9 mouse cellular contexts compared by ENCODE assay signal in genomic region chr1:133251625-133252034, GRCm38 (mm10). TPM values are rescaled to one million over a fixed set of nuclear protein-coding genes. Genes with fewer than 3 reads are reported as not detected.
DNase-seq lines count a peak whose midpoint lies in the region; ATAC-seq and TF ChIP-seq lines count a peak whose summit lies in the region.
"Had no signal": no experiment of that assay in that cellular context is flagged by ENCODE, and none has a peak within 500 bp of the region (broad histone marks: within the 10 kb centered on the region; RNA-seq: fewer than 3 reads in every experiment).

No protein-coding gene starts in this region.

- intact Hi-C loops in gastrocnemius, adult 2 months (cut with DNase I) = no loop called here

- no peaks in the 10 kb centered on the region; the same call in 1 of the 2 replicates for H3K36me3 ChIP-seq in heart, embryonic 10.5 days
- peaks cover 1% of the 10 kb centered on the region; the same call in 1 of the 2 replicates for H3K36me3 ChIP-seq in kidney, adult 2 months (ENCODE audit: control insufficient read depth, insufficient read depth, low read length)
- no peaks in the 10 kb centered on the region for H3K36me3 ChIP-seq in lung, embryonic 16.5 days (ENCODE audit: control insufficient read depth, insufficient read depth, low read length)

- no peak overlapping the region for H3K4me2 ChIP-seq in lung, embryonic 16.5 days (ENCODE audit: low read depth, low read length)

- H3K27ac ChIP-seq in gastrocnemius, adult 2 months = peak overlapping the region; percentile 78
- H3K27ac ChIP-seq in heart, embryonic 10.5 days = peak overlapping the region; percentile 77
- peak overlapping the region; percentile 84 for H3K27ac ChIP-seq in kidney, adult 2 months (ENCODE audit: insufficient read depth, low read depth, low read length)
- H3K27ac ChIP-seq in lung, embryonic 16.5 days (ENCODE audit: low read length) = peak overlapping the region; percentile 96

- TF ChIP-seq CTCF in gastrocnemius, adult 2 months (IDR thresholded peaks at IDR 0.05) = no peak
- TF ChIP-seq CTCF in kidney, adult 2 months (conservative IDR thresholded peaks at IDR 0.05; ENCODE audit: insufficient read depth, insufficient read length, low read depth, low read length) = no peak

- peak; percentile 58 for DNase-seq in gastrocnemius, adult 2 months
- no peak for DNase-seq in gastrocnemius, adult 8-10 months (ENCODE audit: low spot score in 2 of 2)
- no peak for DNase-seq in heart, embryonic 10.5 days (ENCODE audit: low spot score)
- peak; percentile 96 for DNase-seq in kidney, adult 2 months
- no peak for DNase-seq in embryo, embryonic 11 days
- no peak for DNase-seq in spleen, postnatal 4 days (ENCODE audit: low spot score in 2 of 2)
- no peak for DNase-seq in left cerebral cortex, adult 9 months (ENCODE audit: low spot score in 2 of 2)

- ATAC-seq in lung, embryonic 16.5 days (ENCODE audit: low read depth) = peak; percentile 81

- no peak overlapping the region for H3K9ac ChIP-seq in lung, embryonic 16.5 days (ENCODE audit: low read length)

- no peaks in the 10 kb centered on the region for H3K27me3 ChIP-seq in heart, embryonic 10.5 days (ENCODE audit: insufficient read depth, poor library complexity, severe bottlenecking)
- H3K27me3 ChIP-seq in kidney, adult 2 months (replicated peaks; ENCODE audit: control insufficient read depth, insufficient read depth, low read length) = no peaks in the 10 kb centered on the region
- H3K27me3 ChIP-seq in lung, embryonic 16.5 days (ENCODE audit: control insufficient read depth, insufficient read depth, low read depth, low read length) = no peaks in the 10 kb centered on the region

- no peak for TF ChIP-seq POLR2A in kidney, adult 2 months (IDR thresholded peaks at IDR 0.05; ENCODE audit: low read depth, low read length)

- H3K4me1 ChIP-seq in heart, embryonic 10.5 days = peaks cover 83% of the 10 kb centered on the region
- peaks cover 57% of the 10 kb centered on the region for H3K4me1 ChIP-seq in kidney, adult 2 months (ENCODE audit: control insufficient read depth, insufficient read depth, low read length)
- peaks cover 43% of the 10 kb centered on the region for H3K4me1 ChIP-seq in lung, embryonic 16.5 days (replicated peaks; ENCODE audit: control insufficient read depth, insufficient read depth, low read length)

- 0 out of 2 replicates have a peak overlapping the region, but pooled peaks have one; percentile 4 for H3K4me3 ChIP-seq in gastrocnemius, adult 2 months
- H3K4me3 ChIP-seq in heart, embryonic 10.5 days = no peak overlapping the region
- no peak overlapping the region for H3K4me3 ChIP-seq in kidney, adult 2 months (ENCODE audit: insufficient read depth, low read depth, low read length)
- H3K4me3 ChIP-seq in lung, embryonic 16.5 days (ENCODE audit: low read length) = no peak overlapping the region
- H3K4me3 ChIP-seq: myocyte had no signal

- no peaks in the 10 kb centered on the region for H3K9me3 ChIP-seq in heart, embryonic 10.5 days
- no peaks in the 10 kb centered on the region for H3K9me3 ChIP-seq in lung, embryonic 16.5 days (ENCODE audit: control insufficient read depth, low read length)

- 13% methylated on average over 5 of the region's 5 CpGs for WGBS in heart, embryonic 10.5 days
- WGBS in kidney, adult 2 months = 9% methylated on average over 5 of the region's 5 CpGs
- WGBS in lung, embryonic 16.5 days = 23% methylated on average over 5 of the region's 5 CpGs

RNA-seq across cellular contexts. Expression of gene Golt1a, which starts 58.0 kb away (rescaled TPM):
- not detected for total RNA-seq in gastrocnemius, adult 2 months (2021)
- not detected for total RNA-seq in gastrocnemius, adult 8-10 months (2022)
- polyA plus RNA-seq in heart, embryonic 10.5 days (2016; fragmentation: Nextera tagmentation; extraction: Ambion mirVana) = 1.7 TPM in 1 of 2 replicates, not detected in the other
- 18.1 and 18.9 TPM in 2 replicates for polyA plus RNA-seq in kidney, adult 2 months (2012; rRNA removed)
- polyA plus RNA-seq in lung, embryonic 16.5 days (2015; fragmentation: Nextera tagmentation; extraction: Ambion mirVana) = 0.11 and 0.21 TPM in 2 replicates
- polyA plus RNA-seq: myocyte had no signal

Comparison
In these comparisons a context has a peak if more than half of its experiments do, and no peak if none do; other contexts are left out.
1. DNase-seq: peak in gastrocnemius, adult 2 months (single experiment) and kidney, adult 2 months (single experiment); none in gastrocnemius, adult 8-10 months (0 of 2), heart, embryonic 10.5 days (single experiment), embryo, embryonic 11 days (single experiment), spleen, postnatal 4 days (0 of 2) and left cerebral cortex, adult 9 months (0 of 2).
2. Peak in every context shown above with its lines, with median percentiles within 50 percentile points of each other: H3K27ac ChIP-seq.